Mouse (Mus musculus): ENCODE data around the gene Tex45.

The Tex45 gene

DNA sequence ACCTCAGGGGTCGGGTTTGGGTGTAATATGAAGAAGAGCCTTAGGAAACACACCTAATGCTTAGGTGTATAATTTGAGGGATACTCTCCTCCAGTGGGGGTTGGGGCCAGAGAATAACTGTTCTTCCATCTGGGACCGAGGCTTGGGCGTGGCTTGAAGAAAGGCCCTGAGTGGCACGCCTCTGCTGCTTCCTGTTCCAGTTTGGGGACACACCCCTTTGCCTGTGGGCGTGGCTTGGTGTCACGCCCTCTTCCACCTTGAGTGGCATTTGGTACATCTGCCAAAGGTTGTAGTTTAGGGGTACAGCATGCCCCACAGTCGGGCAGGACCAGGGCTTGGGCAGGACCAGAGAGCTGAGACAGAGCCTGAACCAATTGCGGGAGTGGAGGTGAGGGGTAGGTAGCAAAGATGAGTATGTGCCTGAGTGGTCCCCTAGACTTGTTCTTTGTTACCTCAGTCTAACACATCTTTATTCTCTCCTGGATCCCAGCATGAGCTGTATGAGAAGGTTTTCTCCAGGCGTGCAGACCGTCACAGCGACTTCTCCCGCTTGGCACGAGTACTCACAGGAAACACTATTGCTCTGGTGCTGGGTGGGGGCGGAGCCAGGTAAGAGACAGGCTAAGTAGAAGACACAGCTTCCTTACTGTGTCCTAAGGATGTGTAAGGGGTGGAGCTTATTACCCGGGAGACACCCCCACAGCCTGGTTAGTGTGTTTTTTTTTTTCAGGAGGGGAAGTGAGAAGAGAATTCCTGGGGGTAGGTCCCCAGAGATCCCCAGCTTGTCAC lies 65.6 kb downstream of the Tex45 start:
- no peak for DNase-seq (ENCODE audit: low spot score)
